Mouse (Mus musculus): ENCODE measurements around the gene Stk35.
A peak's percentile ranks its signal among the peaks of the same experiment; 100 is the strongest.

Stk35 gene

GRCm38 (mm10) chr2:129800271-129800903 lies at the start of gene Stk35:
Gene Stk35, plus strand, starts transcription at chr2:129800517.
- peak; percentile 91 to 94 for DNase-seq (ENCODE audit: low spot score in 2 of 2)

DNA sequence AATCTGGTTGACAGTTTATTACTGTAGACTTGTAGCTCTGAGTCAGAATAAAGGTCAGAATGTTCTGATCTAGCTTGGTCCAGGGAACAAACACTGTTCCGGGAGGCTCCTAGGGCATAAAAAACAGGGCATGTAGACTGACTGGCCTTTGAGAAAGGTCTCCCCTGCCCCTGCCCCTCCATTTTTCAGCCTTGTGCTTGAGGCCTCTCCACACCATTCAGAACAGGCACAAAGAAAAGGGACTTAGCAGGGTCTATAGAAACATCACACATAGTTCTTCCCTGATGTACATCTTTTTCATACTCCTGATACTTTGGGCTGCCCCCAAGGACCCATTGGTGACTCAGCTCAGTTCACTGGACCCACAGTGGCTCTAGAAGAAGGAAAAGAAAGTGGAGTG lies 18.3 kb upstream of the Stk35 start:
- DNase-seq (ENCODE audit: low spot score in 2 of 2), result no peak

GRCm38 (mm10) chr2:129796501-129796900 lies 3.8 kb upstream of the Stk35 start:
- DNase-seq (ENCODE audit: low spot score in 2 of 2), result no peak

DNA sequence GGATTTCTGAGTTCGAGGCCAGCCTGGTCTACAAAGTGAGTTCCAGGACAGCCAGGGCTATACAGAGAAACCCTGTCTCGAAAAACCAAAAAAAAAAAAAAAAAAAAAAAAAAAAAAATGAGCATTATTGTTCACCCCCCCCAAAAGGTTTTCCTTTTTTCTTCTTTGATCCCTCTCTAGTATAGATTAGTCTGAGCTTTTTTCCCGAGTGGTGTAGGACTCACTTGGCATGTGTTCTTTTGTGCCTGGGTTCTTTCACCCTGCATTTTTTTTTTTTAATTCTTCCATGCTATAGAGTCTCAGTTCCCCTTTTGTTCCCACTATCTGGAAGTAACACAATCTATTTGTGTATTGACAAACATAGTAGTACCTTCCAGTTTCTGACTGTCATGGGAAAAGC lies 2.6 kb upstream of the Stk35 start:
- DNase-seq (ENCODE audit: low spot score in 2 of 2), result no peak

- DNase-seq (ENCODE audit: low spot score in 2 of 2), result no peak
Observed at GRCm38 (mm10) chr2:129798410-129798809, 1.9 kb upstream of the Stk35 start.

- no peak for DNase-seq (ENCODE audit: low spot score in 2 of 2)
Observed at GRCm38 (mm10) chr2:129800904-129801230, 550 bp downstream of the Stk35 start.

DNA sequence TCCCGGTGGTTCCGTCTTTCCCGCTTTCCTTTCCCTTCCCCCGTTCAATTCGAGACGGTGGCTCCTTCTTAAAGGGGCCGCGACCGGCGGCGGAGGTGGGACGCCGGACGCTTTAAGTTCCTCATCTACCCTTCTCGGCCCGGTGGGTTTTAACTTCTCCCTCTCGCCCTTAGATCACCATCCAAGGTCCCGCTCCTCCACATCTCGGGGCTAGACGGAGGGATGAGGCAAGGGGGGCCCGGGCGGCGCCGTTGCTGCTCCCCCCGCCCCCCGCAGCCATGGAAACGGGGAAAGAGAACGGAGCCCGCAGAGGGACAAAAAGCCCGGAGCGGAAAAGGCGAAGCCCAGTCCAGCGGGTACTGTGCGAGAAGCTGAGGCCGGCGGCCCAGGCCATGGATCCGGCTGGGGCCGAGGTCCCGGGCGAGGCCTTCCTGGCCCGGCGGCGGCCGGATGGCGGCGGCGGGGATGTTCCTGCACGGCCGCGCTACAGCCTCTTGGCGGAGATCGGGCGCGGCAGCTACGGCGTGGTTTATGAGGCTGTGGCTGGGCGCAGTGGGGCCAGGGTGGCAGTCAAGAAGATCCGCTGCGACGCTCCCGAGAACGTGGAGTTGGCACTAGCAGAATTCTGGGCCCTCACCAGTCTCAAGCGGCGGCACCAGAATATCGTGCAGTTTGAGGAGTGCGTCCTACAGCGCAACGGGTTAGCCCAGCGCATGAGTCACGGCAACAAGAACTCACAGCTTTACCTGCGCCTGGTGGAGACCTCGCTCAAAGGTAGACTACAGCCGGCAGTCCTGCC lies 1.1 kb downstream of the Stk35 start:
- DNase-seq (ENCODE audit: low spot score in 2 of 2), result peak; percentile 90 to 91

- no peak for DNase-seq (ENCODE audit: low spot score in 2 of 2)
Observed at GRCm38 (mm10) chr2:129805486-129805885, 5.2 kb downstream of the Stk35 start.

DNA sequence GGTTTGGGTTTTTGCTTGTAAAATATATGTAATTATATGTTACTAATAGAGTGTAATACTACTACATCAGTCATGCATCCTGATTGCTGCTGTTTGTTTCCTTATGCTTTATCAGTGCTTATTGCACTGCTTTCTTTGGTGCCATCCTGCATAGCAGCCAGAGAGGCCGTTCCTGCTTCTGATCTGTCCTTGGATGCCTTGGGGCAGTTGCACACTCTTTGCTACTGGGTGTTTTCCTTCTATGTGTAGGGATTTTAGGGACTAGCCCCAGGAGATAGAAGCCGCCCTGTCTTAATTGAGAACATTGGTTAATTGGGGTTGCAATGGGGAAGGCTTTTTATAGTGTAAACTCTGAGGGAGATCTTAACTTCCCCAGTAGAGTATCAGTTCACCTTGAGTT lies 6.2 kb downstream of the Stk35 start:
- no peak for DNase-seq (ENCODE audit: low spot score in 2 of 2)

DNA sequence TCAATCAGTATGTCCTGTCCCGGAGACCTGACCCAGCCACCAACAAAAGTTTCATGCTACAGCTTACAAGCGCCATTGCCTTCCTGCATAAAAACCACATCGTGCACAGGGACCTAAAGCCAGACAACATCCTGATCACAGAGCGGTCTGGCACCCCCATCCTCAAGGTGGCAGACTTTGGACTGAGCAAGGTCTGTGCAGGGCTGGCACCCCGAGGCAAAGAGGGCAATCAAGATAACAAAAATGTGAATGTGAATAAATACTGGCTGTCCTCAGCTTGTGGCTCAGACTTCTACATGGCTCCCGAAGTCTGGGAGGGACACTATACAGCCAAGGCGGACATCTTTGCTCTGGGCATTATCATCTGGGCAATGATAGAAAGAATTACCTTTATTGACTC lies 10.2 kb downstream of the Stk35 start:
- no peak for DNase-seq (ENCODE audit: low spot score in 2 of 2)

- DNase-seq (ENCODE audit: low spot score in 2 of 2), result no peak
Observed at GRCm38 (mm10) chr2:129814033-129814432, 13.7 kb downstream of the Stk35 start.

DNA sequence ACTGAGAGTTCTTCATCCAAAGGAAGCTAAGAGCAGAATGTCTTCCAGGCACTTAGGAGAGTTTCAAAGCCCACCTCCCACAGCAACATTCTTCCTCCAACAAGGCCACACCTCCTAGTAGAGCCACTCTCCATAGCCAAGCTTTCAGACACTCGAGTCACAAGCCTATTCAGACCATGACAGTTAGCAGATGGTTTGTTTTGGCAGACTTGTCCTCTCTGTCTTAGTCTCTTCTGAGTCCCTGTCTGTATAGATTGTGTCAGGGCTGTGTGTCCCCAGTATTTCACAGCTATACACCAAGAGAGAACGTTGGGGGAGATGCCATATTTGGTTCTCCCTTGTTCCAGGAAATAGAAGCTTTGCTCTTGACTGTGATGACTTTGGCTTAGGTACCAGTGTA lies 14.8 kb downstream of the Stk35 start:
- DNase-seq (ENCODE audit: low spot score in 2 of 2), result no peak

GRCm38 (mm10) chr2:129817603-129818257 lies 17.4 kb downstream of the Stk35 start:
- DNase-seq (ENCODE audit: low spot score in 2 of 2), result peak in 1 of 2 experiments; percentile 41

DNA sequence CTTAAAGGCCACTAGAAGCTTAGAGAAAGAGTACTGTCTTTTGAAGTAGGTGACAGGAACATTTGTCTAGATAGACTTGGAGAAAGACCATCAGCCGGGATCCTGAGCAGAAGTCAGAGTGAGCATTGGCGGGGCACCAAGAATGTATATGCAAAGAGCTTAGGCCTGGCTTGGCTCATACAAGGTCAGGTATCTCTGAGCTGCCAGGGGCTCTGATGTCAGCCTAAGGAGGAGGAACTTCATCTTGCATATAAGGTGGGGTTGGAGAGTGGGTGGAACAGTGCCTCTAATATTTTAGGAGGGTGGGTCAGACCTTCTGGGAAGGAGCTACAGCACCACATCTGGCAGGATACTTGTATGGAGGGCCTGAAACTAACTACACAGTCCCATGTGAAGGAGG lies 18.6 kb downstream of the Stk35 start:
- no peak for DNase-seq (ENCODE audit: low spot score in 2 of 2)

GRCm38 (mm10) chr2:129819531-129819930 lies 19.2 kb downstream of the Stk35 start:
- DNase-seq (ENCODE audit: low spot score in 2 of 2), result no peak

DNA sequence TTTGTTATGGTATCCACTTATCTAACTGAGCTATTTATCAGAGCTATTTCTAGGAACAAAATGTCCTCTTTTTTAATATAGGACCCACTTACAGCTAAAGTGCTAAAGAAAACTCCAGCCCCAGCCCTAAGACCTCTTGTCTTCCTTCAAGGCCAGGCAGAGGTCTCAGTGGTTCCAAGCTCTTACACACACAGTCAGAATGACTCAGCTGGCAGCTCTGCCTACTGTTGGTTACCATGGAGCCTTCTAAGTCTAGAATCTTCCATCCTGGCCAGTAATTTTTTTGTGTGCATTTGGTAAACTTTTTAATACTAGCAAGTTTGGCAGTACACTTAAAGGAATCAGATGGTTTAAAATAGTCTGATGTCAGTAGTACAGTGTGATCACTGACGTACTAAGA lies 19.6 kb downstream of the Stk35 start:
- no peak for DNase-seq (ENCODE audit: low spot score in 2 of 2)

DNA sequence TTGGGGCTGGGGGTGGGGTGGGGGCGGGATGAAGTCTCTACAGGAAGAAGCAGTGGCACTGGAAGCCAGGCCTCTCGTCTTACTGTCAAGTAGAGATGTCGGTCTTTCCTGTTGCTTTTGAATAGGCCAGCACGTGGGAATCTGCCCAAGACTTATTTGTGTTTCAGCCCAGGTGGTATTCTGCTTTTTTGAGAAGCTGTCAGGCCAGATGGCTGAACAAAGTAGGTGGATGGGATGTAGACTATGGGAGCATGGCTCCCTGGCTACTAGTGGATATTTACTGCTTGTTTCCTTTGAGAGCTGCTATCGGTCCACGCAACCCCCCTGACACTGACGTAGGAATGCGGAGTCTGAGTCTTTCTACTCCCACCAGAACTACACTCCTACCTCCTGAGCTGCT lies 20.7 kb downstream of the Stk35 start:
- no peak for DNase-seq (ENCODE audit: low spot score in 2 of 2)

DNA sequence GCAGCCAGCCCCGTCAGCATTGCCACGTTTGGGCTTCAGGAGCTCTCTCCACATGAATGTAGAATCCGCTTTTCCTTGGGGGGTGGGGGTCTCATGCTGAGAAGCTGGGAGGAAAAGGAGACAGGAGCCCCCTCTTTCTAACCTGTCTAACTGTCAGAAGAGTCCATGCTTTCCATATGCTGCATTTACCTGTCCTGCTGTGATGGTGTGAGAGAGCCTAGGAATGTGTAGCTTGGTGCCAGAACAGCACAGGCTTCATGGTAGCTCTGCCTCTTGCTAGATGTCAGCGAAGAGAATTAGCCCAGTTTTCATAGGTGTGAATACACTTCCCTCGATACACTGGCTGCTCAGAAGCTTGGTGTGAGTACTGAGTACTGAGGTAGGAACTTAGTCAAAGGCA lies 21.3 kb downstream of the Stk35 start:
- no peak for DNase-seq (ENCODE audit: low spot score in 2 of 2)

DNA sequence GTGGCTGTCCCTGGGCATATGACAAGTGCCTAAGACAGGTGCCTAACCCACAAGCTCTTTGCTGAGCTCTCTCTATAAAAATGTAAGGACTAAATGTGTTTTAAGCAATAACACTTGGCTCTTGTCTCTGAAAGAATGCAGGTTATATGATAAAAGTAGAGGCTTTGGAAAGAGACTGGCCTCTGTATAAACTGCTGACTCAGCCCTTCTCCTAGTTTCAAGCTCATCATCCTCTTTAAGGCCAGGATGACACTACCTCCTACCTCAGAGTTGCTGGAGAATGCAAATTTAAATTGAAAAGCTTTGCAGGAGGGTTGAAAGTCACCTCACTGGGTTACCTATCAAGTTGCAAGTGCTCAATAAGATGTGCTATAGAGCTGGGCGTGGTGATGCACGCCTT lies 23.0 kb downstream of the Stk35 start:
- no peak for DNase-seq (ENCODE audit: low spot score in 2 of 2)

GRCm38 (mm10) chr2:129824254-129824653 lies 23.9 kb downstream of the Stk35 start:
- DNase-seq (ENCODE audit: low spot score in 2 of 2), result no peak

GRCm38 (mm10) chr2:129826141-129826540 lies 25.8 kb downstream of the Stk35 start:
- no peak for DNase-seq (ENCODE audit: low spot score in 2 of 2)

DNA sequence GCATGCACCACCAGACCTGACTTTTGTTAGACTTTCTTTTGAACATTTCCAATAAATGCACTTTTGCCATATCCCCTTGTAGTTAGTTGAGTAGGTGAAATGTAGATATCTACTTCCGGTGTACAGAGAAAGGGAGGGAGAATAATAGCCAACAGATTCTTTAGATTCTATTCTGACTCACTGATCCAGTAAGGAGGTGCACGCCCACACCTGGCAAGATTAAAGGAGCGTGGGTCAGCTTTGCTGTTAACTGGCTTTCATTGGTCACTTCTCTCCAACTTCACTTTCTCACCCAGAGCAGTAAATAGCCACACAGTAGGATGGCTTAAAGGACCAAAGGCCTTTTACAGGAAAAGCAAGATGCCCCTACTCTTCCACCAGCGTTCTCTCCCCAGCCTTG lies 32.7 kb downstream of the Stk35 start:
- DNase-seq (ENCODE audit: low spot score in 2 of 2), result no peak

- DNase-seq (ENCODE audit: low spot score in 2 of 2), result no peak
Observed at GRCm38 (mm10) chr2:129834221-129834620, 33.9 kb downstream of the Stk35 start.
